Mouse (Mus musculus): ENCODE data around the gene Sgk1. TPM values are rescaled to one million over a fixed set of nuclear protein-coding genes. Genes with fewer than 3 reads are reported as not detected.

Sgk1 gene
- total and polyA plus RNA-seq, 3 experiments = 3.0 to 111 (median 36.8) TPM

DNA sequence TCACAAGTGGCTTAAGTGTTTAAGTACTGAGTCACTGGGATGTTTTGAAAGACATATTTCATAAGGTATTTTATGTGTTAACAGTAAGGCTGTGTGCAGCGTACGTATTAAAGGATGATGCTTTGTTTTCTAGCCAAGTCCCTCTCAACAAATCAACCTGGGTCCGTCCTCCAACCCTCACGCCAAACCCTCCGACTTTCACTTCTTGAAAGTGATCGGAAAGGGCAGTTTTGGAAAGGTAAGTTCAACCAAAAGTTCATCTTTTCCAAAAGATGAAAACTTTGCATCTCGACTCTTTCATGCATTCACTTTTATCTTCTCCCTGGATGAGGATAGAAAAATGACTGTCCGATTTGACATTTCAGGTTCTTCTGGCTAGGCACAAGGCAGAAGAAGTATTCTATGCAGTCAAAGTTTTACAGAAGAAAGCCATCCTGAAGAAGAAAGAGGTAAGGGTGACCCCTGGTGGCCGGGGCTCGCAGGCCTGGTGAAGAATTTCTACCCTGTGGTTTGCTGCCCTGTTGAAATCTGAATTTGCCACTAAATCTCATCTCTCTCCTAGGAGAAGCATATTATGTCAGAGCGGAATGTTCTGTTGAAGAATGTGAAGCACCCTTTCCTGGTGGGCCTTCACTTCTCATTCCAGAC, 113.8 kb downstream of the Sgk1 start:
- H3K36me3 ChIP-seq (replicated peaks) = peaks cover 47% of the 10 kb centered on the region
- H3K27me3 ChIP-seq (ENCODE audit: insufficient read depth, low read length) = no peaks in the 10 kb centered on the region
- H3K9me3 ChIP-seq (replicated peaks) = no peaks in the 10 kb centered on the region
- peak overlapping the region; percentile 91 for H3K4me3 ChIP-seq (ENCODE audit: low read depth, low read length)
- peak; percentile 54 for DNase-seq (ENCODE audit: low spot score)
- peaks cover 58% of the 10 kb centered on the region for H3K4me1 ChIP-seq (ENCODE audit: insufficient read depth, low read depth, low read length)
- no peak for TF ChIP-seq GATA1 (IDR thresholded peaks at IDR 0.05; ENCODE audit: borderline replicate concordance, low read length)
- TF ChIP-seq CTCF (IDR thresholded peaks at IDR 0.05; ENCODE audit: low read depth, low read length) = peak; percentile 68
- ATAC-seq (ENCODE audit: extremely low read depth, insufficient number of reproducible peaks, low FRiP score, poor library complexity, severe bottlenecking) = no peak

- no peak for TF ChIP-seq GATA1 (IDR thresholded peaks at IDR 0.05; ENCODE audit: borderline replicate concordance, low read length)
- TF ChIP-seq CTCF (IDR thresholded peaks at IDR 0.05; ENCODE audit: low read depth, low read length) = no peak
- TF ChIP-seq GATA2 (IDR thresholded peaks at IDR 0.05; ENCODE audit: borderline replicate concordance, low read depth, low read length) = no peak
- no peak for TF ChIP-seq POLR2AphosphoS5 (IDR thresholded peaks at IDR 0.05; ENCODE audit: insufficient replicate concordance, low read depth, low read length)
- TF ChIP-seq TAL1 (conservative IDR thresholded peaks at IDR 0.05; ENCODE audit: low read depth, low read length) = no peak
- no peak for DNase-seq (ENCODE audit: low spot score)
- H3K36me3 ChIP-seq (replicated peaks) = peaks cover 49% of the 10 kb centered on the region
- no peaks in the 10 kb centered on the region for H3K27me3 ChIP-seq (ENCODE audit: insufficient read depth, low read length)
- peaks cover 55% of the 10 kb centered on the region for H3K4me1 ChIP-seq (ENCODE audit: insufficient read depth, low read depth, low read length)
- no peaks in the 10 kb centered on the region for H3K9me3 ChIP-seq (replicated peaks)
- H3K4me3 ChIP-seq (ENCODE audit: low read depth, low read length) = peak overlapping the region; percentile 91
- ATAC-seq (ENCODE audit: extremely low read depth, insufficient number of reproducible peaks, low FRiP score, poor library complexity, severe bottlenecking) = no peak
These were observed 114.9 kb downstream of the Sgk1 start for GRCm38 (mm10) chr10:21996660-21997447.

- ATAC-seq (ENCODE audit: extremely low read depth, insufficient number of reproducible peaks, low FRiP score, poor library complexity, severe bottlenecking) (no peak), DNase-seq (ENCODE audit: low spot score) (no peak)
- Histone ChIP-seq H3K27me3 (ENCODE audit: insufficient read depth, low read length) (no peaks in the 10 kb centered on the region; the same call in 1 of the 2 replicates), H3K4me1 (ENCODE audit: insufficient read depth, low read depth, low read length) (peaks cover 51% of the 10 kb centered on the region), H3K36me3 (replicated peaks) (peaks cover 49% of the 10 kb centered on the region), H3K4me3 (ENCODE audit: low read depth, low read length) (peak overlapping the region; percentile 57), H3K9me3 (replicated peaks) (no peaks in the 10 kb centered on the region)
- TF ChIP-seq GATA1 (IDR thresholded peaks at IDR 0.05; ENCODE audit: borderline replicate concordance, low read length) (no peak), CTCF (IDR thresholded peaks at IDR 0.05; ENCODE audit: low read depth, low read length) (no peak), POLR2AphosphoS5 (IDR thresholded peaks at IDR 0.05; ENCODE audit: insufficient replicate concordance, low read depth, low read length) (no peak), TAL1 (conservative IDR thresholded peaks at IDR 0.05; ENCODE audit: low read depth, low read length) (no peak), GATA2 (IDR thresholded peaks at IDR 0.05; ENCODE audit: borderline replicate concordance, low read depth, low read length) (no peak)
These were observed 115.7 kb downstream of the Sgk1 start for GRCm38 (mm10) chr10:21997550-21998204.

- TF ChIP-seq TAL1 (conservative IDR thresholded peaks at IDR 0.05; ENCODE audit: low read depth, low read length) (no peak), GATA2 (IDR thresholded peaks at IDR 0.05; ENCODE audit: borderline replicate concordance, low read depth, low read length) (no peak), CTCF (IDR thresholded peaks at IDR 0.05; ENCODE audit: low read depth, low read length) (no peak), GATA1 (IDR thresholded peaks at IDR 0.05; ENCODE audit: borderline replicate concordance, low read length) (no peak), POLR2AphosphoS5 (IDR thresholded peaks at IDR 0.05; ENCODE audit: insufficient replicate concordance, low read depth, low read length) (no peak)
- H3K36me3 ChIP-seq (replicated peaks) = peaks cover 49% of the 10 kb centered on the region
- peak overlapping the region; percentile 70 for H3K4me3 ChIP-seq (ENCODE audit: low read depth, low read length)
- H3K4me1 ChIP-seq (ENCODE audit: insufficient read depth, low read depth, low read length) = peaks cover 49% of the 10 kb centered on the region
- no peak for DNase-seq (ENCODE audit: low spot score)
- no peak for ATAC-seq (ENCODE audit: extremely low read depth, insufficient number of reproducible peaks, low FRiP score, poor library complexity, severe bottlenecking)
- H3K27me3 ChIP-seq (ENCODE audit: insufficient read depth, low read length) = peaks cover 4% of the 10 kb centered on the region; the same call in 1 of the 2 replicates
- no peaks in the 10 kb centered on the region for H3K9me3 ChIP-seq (replicated peaks)
These were observed 116.7 kb downstream of the Sgk1 start for GRCm38 (mm10) chr10:21998503-21999180.

- TF ChIP-seq GATA1 (IDR thresholded peaks at IDR 0.05; ENCODE audit: borderline replicate concordance, low read length) (no peak), POLR2AphosphoS5 (IDR thresholded peaks at IDR 0.05; ENCODE audit: insufficient replicate concordance, low read depth, low read length) (0 out of 2 replicates have a peak, but pooled peaks have one; percentile 54), TAL1 (conservative IDR thresholded peaks at IDR 0.05; ENCODE audit: low read depth, low read length) (no peak), GATA2 (IDR thresholded peaks at IDR 0.05; ENCODE audit: borderline replicate concordance, low read depth, low read length) (no peak), CTCF (IDR thresholded peaks at IDR 0.05; ENCODE audit: low read depth, low read length) (no peak)
- peaks cover 47% of the 10 kb centered on the region for H3K36me3 ChIP-seq (replicated peaks)
- H3K4me3 ChIP-seq (ENCODE audit: low read depth, low read length) = no peak overlapping the region
- H3K27me3 ChIP-seq (ENCODE audit: insufficient read depth, low read length) = peaks cover 6% of the 10 kb centered on the region; the same call in 1 of the 2 replicates
- H3K9me3 ChIP-seq (replicated peaks) = no peaks in the 10 kb centered on the region
- DNase-seq (ENCODE audit: low spot score) (no peak), ATAC-seq (ENCODE audit: extremely low read depth, insufficient number of reproducible peaks, low FRiP score, poor library complexity, severe bottlenecking) (no peak)
- peaks cover 56% of the 10 kb centered on the region for H3K4me1 ChIP-seq (ENCODE audit: insufficient read depth, low read depth, low read length)
These were observed 118.7 kb downstream of the Sgk1 start for GRCm38 (mm10) chr10:22000491-22001306.

Data from G1E (cell line).